Mouse (Mus musculus) liver, embryonic 12.5 days (tissue): ENCODE results near the gene Ccdc88b. TPM values are rescaled to one million over a fixed set of nuclear protein-coding genes. Genes with fewer than 3 reads are reported as not detected.

ENCODE experiments used
- ATAC-seq: fragments of 200-750 bp; cut with Nextera tagmentation; 2 replicates; pipeline ENCODE4 v1.8.0; 2017; ENCODE audit warnings: moderate number of reproducible peaks, mild to moderate bottlenecking, moderate library complexity
- H3K27ac ChIP-seq: fragments of 300-500 bp; sonication (generic); 2 replicates; pipeline ENCODE4 v1.5.1; 2016; ENCODE audit warnings: mild to moderate bottlenecking
- H3K27me3 ChIP-seq: fragments of 300-500 bp; sonication (generic); replicated peaks from 2 replicates; pipeline ENCODE4 v1.6.1; 2016; ENCODE audit warnings: mild to moderate bottlenecking, moderate library complexity
- H3K36me3 ChIP-seq: fragments of 300-500 bp; sonication (generic); 2 replicates; pipeline ENCODE4 v1.6.1; 2016; ENCODE audit warnings: mild to moderate bottlenecking, moderate library complexity
- H3K4me1 ChIP-seq: fragments of 300-500 bp; sonication (generic); 2 replicates; pipeline ENCODE4 v1.6.1; 2016
- H3K4me2 ChIP-seq: fragments of 300-500 bp; sonication (generic); 2 replicates; pipeline ENCODE4 v1.6.1; 2016; ENCODE audit warnings: mild to moderate bottlenecking, moderate library complexity
- H3K4me3 ChIP-seq: fragments of 300-500 bp; sonication (generic); 2 replicates; pipeline ENCODE4 v1.5.1; 2016; ENCODE audit warnings: mild to moderate bottlenecking, moderate library complexity
- H3K9ac ChIP-seq: fragments of 300-500 bp; sonication (generic); 2 replicates; pipeline ENCODE4 v1.6.1; 2016; ENCODE audit warnings: mild to moderate bottlenecking, moderate library complexity
- H3K9me3 ChIP-seq: fragments of 300-500 bp; sonication (generic); replicated peaks from 2 replicates; pipeline ENCODE4 v1.6.1; 2016; ENCODE audit warnings: mild to moderate bottlenecking, moderate library complexity
- WGBS: fragments of 180-500 bp; shearing (Covaris S2); methylation state at CpG from one replicate; pipeline ENCODE4 v1.1.7; 2016; ENCODE audit not compliant: insufficient replicate concordance; 5-methylcytosine and 5-hydroxymethylcytosine counted together
- microRNA-seq: library from miRNA; unstranded; fragments of <30 nt; microRNA quantifications from one replicate; pipeline ENCODE4, GENCODE M21; 2017
- polyA plus RNA-seq: library from polyadenylated mRNA; unstranded; fragments of >200 nt; fragmentation: Nextera tagmentation; extraction: Ambion mirVana; gene quantifications from 2 replicates; pipeline ENCODE4 v1.2.1, GENCODE M21; 2016

Ccdc88b gene
- polyA plus RNA-seq, 1 experiment from 2014 or later: 3.3 TPM

- no peak overlapping the region for H3K27ac ChIP-seq
- no peak for ATAC-seq
- no peak overlapping the region for H3K4me3 ChIP-seq
- H3K9me3 ChIP-seq: no peaks in the 10 kb centered on the region
- H3K4me1 ChIP-seq: peaks cover 9% of the 10 kb centered on the region
- WGBS: 34% methylated on average over 10 of the region's 10 CpGs
- H3K27me3 ChIP-seq: peaks cover 39% of the 10 kb centered on the region
- no peak overlapping the region for H3K4me2 ChIP-seq
- H3K9ac ChIP-seq: no peak overlapping the region
- H3K36me3 ChIP-seq: no peaks in the 10 kb centered on the region
These were observed 38.7 kb downstream of the Ccdc88b start for GRCm38 (mm10) chr19:6819143-6819827.

GRCm38 (mm10) chr19:6814958-6815357 lies 43.1 kb downstream of the Ccdc88b start:
- Histone ChIP-seq H3K4me3 (no peak overlapping the region), H3K27me3 (no peaks in the 10 kb centered on the region; the same call in 1 of the 2 replicates), H3K4me2 (no peak overlapping the region), H3K9ac (no peak overlapping the region), H3K27ac (no peak overlapping the region), H3K4me1 (peaks cover 9% of the 10 kb centered on the region), H3K36me3 (no peaks in the 10 kb centered on the region), H3K9me3 (no peaks in the 10 kb centered on the region)
- no peak for ATAC-seq
- 63% methylated on average over 3 of the region's 3 CpGs for WGBS

DNA sequence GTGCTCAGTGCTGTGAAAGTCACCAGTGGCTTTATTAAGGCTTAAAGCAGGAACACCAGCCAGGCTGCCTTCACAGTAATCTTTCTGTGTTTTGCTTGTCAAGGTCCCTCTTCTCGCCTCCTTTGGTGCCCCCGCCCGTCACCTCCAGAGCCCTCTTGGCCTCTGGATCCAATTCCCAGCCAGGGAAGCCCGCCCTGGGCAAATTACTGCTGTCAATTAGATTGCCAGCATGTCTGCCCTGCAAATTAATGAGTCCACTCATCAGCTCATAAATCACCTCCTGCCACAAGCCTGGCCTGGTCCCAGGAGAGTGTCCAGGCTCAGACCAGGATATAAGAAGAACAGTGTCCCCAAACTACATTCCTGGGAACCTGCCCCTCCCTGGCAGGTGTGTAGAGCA lies 43.6 kb downstream of the Ccdc88b start:
- no peak overlapping the region for H3K27ac ChIP-seq
- no peaks in the 10 kb centered on the region for H3K9me3 ChIP-seq
- 51% methylated on average over 4 of the region's 4 CpGs for WGBS
- H3K36me3 ChIP-seq: no peaks in the 10 kb centered on the region
- no peaks in the 10 kb centered on the region; the same call in 1 of the 2 replicates for H3K27me3 ChIP-seq
- H3K4me2 ChIP-seq: no peak overlapping the region
- peaks cover 5% of the 10 kb centered on the region for H3K4me1 ChIP-seq
- H3K9ac ChIP-seq: no peak overlapping the region
- H3K4me3 ChIP-seq: no peak overlapping the region
- no peak for ATAC-seq

Small RNA genes lying within 50 kb of the gene (microRNA-seq; reads per million reads assigned to microRNA genes)
- not detected for gene Mir5046

Other genes starting within 250 kb of the Ccdc88b start
- gene Rps6ka4, start 17.6 kb downstream of the Ccdc88b start, polyA plus RNA-seq: 8.5 and 8.7 TPM in 2 replicates
- gene Trmt112, start 51.5 kb upstream of the Ccdc88b start, polyA plus RNA-seq: 115 TPM in 2 replicates
- 94.2 and 101 TPM in 2 replicates for gene Prdx5, start 51.9 kb upstream of the Ccdc88b start, polyA plus RNA-seq
- gene Esrra, start 63.6 kb upstream of the Ccdc88b start, polyA plus RNA-seq: 6.5 and 6.8 TPM in 2 replicates
- gene Catsperz, start 67.2 kb upstream of the Ccdc88b start, polyA plus RNA-seq: 0.80 and 0.93 TPM in 2 replicates
- gene Kcnk4, start 76.3 kb upstream of the Ccdc88b start, polyA plus RNA-seq: 0.05 TPM in 1 of 2 replicates, not detected in the other
- gene Bad, start 83.7 kb upstream of the Ccdc88b start, polyA plus RNA-seq: 36.4 and 37.6 TPM in 2 replicates
- gene Gpr137, start 84.3 kb upstream of the Ccdc88b start, polyA plus RNA-seq: 8.8 and 9.9 TPM in 2 replicates
- 153 and 155 TPM in 2 replicates for gene Ppp1r14b, start 116.8 kb upstream of the Ccdc88b start, polyA plus RNA-seq
- gene Plcb3, start 118.3 kb upstream of the Ccdc88b start, polyA plus RNA-seq: 13.6 and 14.4 TPM in 2 replicates
- gene Fkbp2, start 122.3 kb upstream of the Ccdc88b start, polyA plus RNA-seq: 91.7 and 92.0 TPM in 2 replicates
- gene Vegfb, start 129.4 kb upstream of the Ccdc88b start, polyA plus RNA-seq: 23.2 and 23.3 TPM in 2 replicates
- 12.1 and 12.7 TPM in 2 replicates for gene Dnajc4, start 134.4 kb upstream of the Ccdc88b start, polyA plus RNA-seq
- gene Nudt22, start 137.9 kb upstream of the Ccdc88b start, polyA plus RNA-seq: 10.0 and 11.9 TPM in 2 replicates
- 2.2 and 2.5 TPM in 2 replicates for gene Trpt1, start 137.9 kb upstream of the Ccdc88b start, polyA plus RNA-seq
- 135 and 147 TPM in 2 replicates for gene Fermt3, start 161.3 kb upstream of the Ccdc88b start, polyA plus RNA-seq
- 218 and 230 TPM in 2 replicates for gene Stip1, start 181.8 kb upstream of the Ccdc88b start, polyA plus RNA-seq
- gene Macrod1, start 198.6 kb upstream of the Ccdc88b start, polyA plus RNA-seq: 6.4 and 7.6 TPM in 2 replicates
- 0.23 TPM in 2 replicates for gene Flrt1, start 247.5 kb upstream of the Ccdc88b start, polyA plus RNA-seq